Mouse (Mus musculus): Measurements from ENCODE around the gene Wnt6.

The Wnt6 gene

DNA sequence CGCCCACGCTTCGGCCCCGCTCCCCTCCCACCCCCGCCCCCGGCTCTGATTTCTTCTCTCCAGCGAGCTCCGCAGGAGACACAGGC lies at the start of gene Wnt6:
TSS of gene Wnt6 (plus strand) at position 48 of the 86 bp plus-strand sequence.
- DNase-seq (ENCODE audit: low spot score in 2 of 2) = no peak

DNA sequence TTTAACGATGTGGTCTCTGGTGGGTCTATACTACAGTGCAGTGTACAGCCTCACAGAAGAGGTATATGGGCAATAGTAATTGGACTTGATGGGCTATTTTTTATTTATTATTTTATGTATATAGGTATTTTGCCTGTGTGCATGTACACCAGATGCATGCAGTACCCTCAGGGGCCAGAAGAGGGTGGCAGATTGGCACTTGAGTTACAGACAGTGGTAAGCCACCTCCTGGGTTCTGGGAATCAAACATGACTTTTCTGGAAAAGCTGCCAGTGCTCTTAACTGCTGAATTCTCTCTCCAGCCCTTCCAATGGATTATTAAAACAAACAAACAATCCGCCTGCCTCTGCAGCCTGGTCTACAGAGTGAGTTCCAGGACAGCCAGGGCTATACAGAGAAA lies 47.9 kb upstream of the Wnt6 start:
- DNase-seq (ENCODE audit: low spot score in 2 of 2) = no peak

DNA sequence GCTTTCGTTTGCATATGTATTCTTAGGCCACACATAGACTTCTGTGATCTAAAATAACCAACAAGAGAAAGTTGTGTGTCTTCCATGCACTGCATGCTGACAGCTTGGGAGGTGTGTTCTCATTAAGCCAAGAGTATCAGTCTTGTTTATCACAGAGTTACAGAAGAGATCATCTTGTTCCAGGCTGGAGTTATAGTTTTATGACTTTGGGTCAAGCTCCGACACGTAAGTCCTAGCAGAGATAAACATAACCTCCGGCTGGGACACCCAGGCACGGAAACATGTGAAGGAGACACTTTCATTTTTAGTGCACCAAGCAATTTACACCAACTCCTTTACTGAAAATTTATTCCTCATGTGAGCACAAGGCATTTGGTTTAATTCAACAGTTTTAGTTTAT lies 45.6 kb upstream of the Wnt6 start:
- DNase-seq (ENCODE audit: low spot score in 2 of 2) = no peak

DNA sequence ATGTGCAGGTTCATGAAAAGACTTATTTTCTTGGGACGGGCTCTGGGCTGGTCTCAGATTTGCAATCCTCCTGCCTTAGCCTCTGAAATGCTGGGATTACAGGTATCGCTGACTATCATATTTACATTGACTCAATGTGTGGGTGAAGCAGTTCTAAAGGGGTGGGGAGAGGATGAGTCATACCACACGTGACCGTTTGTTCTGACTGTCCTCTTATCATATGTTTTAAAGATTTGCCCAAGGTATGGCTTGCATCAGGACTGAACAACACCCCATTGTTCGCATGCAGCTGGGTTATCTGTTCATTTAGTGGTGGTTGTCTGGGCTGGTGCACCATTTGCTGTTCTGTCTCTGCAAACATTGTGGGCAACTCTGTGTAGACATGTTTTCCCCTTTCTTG lies 45.0 kb upstream of the Wnt6 start:
- no peak for DNase-seq (ENCODE audit: low spot score in 2 of 2)

DNA sequence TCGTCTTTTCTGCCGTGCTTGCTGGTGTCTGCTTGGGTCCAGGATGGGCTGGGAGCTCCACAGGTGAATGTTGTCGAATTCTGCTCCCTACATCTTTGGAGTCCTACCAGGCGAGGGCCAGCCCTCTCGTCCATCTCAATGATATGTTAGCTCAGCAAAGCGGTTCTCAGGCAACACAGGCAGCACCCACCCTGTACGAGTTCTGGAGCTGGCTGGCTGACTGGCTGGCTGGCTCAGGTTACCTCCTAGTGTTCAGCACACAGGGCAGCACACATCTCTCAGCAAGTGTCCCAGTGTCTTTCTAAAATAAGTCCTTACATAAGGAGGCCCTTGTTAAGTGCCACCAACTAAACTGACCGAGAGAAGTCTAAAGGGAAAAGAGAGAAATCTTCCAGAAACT lies 43.2 kb upstream of the Wnt6 start:
- no peak for DNase-seq (ENCODE audit: low spot score in 2 of 2)

DNA sequence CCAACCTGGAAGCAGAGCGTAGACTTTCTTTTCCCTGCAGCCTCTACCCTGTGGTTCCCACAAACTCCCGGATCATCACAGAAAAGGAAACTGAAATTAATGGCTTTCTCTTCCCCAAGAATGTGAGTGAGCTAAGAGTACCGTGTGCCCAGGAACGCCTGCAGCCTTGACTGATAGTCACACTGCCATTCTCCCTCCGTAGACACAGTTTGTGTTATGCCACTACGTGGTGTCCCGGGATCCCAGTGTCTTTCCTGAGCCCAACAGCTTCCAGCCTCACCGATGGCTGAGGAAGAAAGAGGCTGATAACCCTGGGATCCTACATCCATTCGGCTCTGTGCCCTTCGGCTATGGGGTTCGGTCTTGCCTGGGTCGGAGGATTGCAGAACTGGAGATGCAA lies 34.7 kb upstream of the Wnt6 start:
- DNase-seq (ENCODE audit: low spot score in 2 of 2) = no peak

DNA sequence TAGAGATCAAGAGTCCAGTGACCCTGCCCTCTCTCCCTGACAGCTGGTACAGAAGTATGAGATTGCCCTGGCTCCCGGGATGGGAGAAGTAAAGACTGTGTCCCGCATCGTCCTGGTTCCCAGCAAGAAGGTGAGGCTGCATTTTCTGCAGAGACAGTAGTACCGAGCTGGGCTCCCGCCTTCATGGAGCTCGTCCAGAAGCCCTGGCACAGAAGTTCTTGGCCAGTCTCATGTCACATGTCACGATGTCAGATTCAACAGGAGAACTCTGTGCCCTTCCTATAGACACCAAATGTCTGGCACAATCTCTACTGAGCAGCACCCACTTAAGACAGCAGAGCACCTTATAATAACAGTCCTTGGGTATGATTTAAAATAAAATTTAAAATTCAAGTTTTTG lies 34.2 kb upstream of the Wnt6 start:
- DNase-seq (ENCODE audit: low spot score in 2 of 2) = no peak

DNA sequence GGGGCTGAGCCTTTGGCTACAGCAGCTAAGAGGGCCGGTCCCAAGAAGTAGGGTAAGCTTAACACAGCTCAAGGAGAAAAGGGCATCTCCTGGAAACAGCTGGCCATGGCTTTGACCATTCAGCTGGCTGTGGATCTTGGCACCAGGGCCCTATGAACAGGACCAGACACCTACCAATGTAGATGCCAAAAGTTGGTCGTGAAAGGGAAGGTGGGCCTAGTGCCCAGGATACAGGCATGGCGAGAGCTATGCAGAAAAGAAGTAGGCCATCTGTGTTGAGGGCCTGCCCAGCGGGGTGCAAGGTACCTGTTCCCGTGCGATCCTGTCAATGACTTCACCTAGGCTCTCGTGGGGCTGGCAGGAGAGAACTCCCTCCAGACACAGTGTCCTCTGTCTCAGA lies 30.8 kb upstream of the Wnt6 start:
- DNase-seq (ENCODE audit: low spot score in 2 of 2) = no peak

DNA sequence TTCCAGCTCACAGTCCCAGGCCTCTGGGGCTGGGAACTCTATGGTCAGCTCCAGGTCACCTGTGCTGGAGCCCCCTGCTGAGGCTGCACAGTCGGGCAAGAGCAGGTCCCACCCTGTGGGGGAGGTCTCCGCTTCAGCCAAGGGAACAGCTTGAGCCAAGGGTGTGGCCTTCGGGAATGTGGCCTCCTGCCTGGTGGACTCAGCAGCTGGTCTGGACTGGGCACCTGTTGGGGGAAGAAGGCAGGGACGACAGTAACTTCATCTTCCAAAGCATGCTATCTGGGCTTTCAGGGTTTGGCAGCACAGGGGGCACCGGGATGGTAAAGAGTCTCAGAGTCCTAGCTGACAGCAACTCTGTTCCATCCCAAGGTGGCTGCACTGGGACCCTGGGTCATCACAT lies 24.4 kb upstream of the Wnt6 start:
- no peak for DNase-seq (ENCODE audit: low spot score in 2 of 2)

DNA sequence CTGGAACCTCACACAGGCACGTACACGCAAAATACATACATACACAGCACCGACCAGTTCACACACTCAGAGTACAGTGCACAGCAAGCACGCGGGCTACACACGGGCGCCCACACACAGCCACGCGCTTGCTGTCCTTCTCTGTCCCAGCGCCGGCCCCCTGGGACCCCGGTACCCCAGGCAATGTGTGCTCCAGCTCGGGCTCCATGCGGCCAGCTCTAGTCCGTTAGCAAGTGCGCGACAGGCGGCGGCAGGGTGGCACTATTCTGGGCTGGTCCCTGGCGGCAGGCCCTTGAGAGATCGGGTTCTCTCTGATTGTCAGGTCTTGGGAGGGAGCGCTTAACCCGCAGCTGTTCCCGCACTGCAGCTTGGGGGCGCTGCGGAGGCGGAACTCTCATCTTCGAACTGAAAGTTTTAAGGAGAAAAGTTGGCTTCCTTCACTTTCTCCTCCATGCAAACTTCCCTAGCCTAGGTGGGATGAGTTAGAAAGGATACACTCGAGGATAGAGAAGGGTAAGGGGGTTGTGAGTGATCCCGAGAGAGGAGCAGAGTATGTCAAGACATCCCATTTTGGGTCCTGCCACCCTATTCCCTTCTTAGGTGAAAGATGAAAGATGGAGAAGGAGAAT lies 22.9 kb upstream of the Wnt6 start, which contains the start of gene Prkag3:
TSS of gene Prkag3 (minus strand) at position 579 of the 629 bp plus-strand sequence.
- DNase-seq (ENCODE audit: low spot score in 2 of 2) = peak; percentile 26 to 38

DNA sequence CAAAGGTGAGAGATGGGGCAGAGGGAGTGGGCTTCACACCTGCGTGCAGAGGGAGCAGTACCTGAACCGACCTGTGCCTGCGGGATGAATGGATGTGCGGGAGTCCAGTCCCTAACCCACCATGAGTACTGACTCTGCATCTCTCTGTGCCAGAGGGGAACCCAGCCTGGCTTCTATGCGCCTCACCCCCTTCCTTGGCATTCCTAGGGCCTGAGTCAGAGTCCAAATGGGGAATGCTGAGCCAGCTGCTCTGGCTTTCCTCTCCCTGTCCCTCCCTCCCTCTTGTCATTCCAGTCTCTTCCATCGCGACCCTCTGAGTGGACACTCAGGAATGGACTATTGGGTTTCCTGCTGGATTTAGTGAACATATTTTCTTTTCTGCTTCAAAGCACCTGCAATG lies 22.4 kb upstream of the Wnt6 start:
- no peak for DNase-seq (ENCODE audit: low spot score in 2 of 2)

DNA sequence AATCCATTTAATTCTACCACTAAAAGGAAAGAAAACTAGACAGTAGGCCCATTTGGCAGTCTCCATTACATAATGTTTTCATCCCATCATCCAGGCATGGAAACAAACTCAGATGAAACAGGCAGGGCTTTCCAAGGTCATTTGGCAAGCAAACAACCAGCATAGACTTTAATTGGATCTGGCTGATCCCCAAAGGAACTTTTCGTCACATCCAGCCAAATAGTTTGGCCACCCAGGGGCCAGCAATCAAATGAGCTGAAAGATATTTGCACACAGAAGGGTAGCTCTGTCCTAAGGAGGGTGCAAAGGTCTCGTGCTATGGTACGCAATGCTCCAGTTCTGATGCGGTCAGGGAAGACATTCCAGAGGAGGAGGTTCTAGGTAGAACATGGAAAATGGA lies 21.0 kb upstream of the Wnt6 start:
- DNase-seq (ENCODE audit: low spot score in 2 of 2) = peak in 1 of 2 experiments; percentile 39

DNA sequence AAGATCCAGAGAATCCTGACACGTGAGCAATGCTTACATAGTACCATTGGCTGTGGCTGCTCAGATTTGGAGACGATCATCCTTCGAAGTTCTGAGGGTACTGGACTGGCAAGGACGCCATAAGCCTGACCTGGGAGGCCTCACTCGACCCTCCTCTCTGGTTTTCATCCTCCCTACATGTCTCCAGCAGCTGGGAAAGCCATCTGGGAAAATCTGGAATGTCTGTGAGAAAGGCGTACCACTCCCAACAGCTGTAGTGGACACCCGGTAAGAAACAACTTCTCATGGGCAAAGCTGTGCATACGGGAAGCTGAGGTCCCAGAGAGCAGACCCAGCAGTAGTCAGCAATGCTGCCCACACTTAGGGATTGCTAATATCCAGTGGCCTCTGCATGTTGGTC lies 19.5 kb upstream of the Wnt6 start:
- no peak for DNase-seq (ENCODE audit: low spot score in 2 of 2)

DNA sequence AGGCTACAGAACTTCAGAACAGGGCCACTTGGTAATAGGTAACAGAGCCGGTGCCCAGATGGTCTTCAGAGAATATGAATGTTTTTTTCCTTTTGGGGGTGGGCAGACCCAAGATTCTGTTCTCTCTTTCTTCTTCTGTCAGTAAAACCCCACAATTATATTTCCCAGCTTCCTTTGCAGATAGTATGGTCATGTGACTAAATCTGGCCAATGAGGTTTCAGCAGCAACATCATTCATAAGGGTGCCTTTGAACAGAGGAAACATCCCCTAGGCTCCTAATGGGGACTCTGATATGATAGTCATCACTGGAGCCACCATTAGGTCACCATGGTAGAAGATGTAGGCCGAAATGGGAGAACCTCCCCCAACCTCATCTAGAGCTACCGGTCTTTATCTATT lies 18.9 kb upstream of the Wnt6 start:
- no peak for DNase-seq (ENCODE audit: low spot score in 2 of 2)

DNA sequence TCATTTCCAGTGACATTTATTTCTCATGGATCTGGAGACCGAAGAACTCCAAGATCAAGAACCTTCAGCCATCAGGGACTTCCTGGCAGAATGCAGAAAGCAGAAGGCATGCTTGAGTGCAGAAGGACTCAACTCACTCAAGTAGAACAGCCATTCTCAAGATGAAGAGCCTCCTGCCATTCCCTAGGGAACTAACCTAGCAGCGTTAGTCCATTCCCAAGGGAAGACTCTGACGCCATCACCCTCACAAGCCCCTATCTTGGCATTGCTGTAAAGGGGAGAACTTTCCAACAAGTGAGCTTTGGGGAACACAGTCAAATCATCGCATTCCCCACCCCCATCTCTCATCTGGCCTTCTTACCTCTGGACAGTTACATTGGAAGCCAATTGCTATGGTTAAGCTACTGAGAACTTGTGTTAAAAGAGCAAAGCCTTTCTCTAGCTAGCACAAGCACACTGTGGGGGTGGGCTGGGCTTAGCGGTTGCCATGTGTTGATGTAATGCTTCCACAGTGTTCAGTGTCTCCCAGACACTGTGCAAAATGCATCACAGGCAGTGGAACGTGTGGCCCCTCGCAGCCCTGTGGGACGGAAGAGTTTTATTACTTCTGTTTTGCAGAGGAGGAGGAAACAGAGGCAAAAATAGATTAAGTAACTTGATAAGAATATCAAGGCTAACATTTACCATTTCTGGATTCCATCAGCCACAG lies 18.3 kb upstream of the Wnt6 start:
- no peak for DNase-seq (ENCODE audit: low spot score in 2 of 2)

DNA sequence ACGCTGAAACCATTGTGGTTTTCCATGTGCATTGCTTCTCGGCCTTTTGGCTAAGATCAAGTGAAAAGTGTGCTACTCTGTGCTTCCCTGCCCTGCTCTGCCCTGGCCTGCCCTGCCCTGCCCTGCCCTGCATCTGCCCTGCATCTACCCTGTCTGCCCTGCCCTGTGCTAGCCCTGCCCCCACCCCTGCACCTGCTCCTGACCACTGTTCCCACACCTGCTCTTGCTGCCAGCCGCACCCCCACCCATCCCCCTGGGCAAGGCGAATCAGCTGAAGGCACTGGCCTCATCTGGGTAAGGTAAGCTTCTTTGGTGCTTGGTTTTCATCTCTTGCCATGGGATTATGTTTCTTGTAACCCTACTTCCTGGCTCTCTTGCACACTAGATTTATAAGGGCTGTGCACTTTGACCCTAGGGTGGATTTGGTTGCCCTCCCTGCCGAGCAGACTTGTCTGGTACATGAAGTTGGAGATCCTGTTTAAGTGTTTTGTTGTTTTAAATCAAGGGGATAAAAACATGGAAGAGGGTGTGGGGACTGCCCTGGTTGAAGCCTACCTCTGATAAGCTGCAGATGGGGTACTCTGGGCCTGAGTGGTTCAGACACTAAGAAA lies 17.4 kb upstream of the Wnt6 start:
- DNase-seq (ENCODE audit: low spot score in 2 of 2) = no peak

DNA sequence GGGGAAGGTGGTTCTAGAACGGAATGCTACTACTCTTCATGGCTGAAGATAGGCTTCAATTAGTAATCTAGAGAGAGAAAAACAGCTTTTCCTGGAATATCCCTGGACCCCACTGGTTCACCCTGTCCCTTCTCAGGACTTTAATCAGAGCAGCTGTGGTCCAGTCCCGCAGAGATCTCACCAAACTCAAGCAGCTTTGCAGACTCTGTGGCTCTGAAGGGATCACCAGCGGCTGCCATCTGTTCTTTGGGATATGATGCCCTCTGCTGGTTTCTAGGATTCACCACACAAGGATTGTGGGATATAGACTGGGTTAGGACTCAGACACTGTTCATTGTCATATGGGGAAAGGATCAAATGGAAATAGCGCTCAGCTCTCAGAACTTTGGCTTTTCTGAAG lies 11.9 kb upstream of the Wnt6 start:
- peak in 1 of 2 experiments; percentile 63 for DNase-seq (ENCODE audit: low spot score in 2 of 2)

DNA sequence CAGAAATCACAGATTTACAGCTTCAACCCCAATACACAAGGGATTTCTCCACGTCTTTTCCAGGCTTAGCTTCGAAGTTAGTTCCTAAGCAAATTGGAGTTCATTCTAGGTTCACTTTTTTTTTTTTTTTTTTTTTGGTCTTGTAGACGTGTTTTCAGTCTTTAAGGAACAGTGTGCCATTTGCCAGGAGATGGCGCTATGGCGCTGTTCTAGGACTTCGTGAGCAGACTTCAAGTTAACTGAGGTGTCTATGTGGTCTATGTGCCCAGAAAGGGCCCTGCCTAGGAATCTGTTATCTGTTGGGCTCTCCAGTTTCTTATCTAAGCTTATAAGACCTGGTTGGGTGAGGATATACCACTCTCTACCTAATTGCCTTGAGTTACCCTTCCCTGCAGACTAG lies 8.6 kb upstream of the Wnt6 start:
- peak; percentile 71 to 81 for DNase-seq (ENCODE audit: low spot score in 2 of 2)

DNA sequence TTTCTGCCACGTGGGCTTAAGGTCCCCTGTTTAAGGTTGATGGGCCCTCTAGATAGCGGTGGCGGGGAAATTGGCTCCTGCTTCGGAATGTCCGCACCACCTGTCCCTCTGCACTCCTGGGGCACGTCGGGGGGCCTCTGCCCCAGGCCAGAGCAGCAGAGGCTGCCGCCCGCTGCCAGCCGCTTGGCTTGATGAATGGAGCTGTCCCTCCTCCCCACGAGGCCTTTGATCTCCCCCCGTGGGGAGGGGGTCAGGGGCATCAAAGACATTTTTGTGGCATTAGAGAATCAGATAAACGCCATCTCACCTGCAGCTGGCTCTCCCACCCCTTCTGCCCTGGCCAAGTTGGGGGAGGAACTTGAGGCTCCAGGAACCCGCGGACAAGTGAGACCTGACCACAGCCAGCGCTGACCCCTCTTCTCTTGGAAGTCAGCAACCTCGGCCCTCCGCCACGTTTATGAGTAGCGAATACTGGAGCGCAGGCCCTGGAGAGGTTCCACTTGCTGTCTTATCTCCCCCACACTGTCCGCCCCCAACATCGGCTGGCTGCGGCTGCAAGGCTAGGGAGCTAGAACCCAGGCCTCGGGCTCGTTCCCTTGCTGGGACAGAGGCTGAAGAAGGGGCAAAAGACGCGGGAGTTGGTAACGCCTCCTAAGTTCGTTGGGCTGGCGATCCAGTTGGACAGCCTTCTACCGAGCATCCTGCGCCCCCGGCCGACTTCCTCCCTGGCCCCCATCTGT lies 795 bp upstream of the Wnt6 start:
- no peak for DNase-seq (ENCODE audit: low spot score in 2 of 2)

DNA sequence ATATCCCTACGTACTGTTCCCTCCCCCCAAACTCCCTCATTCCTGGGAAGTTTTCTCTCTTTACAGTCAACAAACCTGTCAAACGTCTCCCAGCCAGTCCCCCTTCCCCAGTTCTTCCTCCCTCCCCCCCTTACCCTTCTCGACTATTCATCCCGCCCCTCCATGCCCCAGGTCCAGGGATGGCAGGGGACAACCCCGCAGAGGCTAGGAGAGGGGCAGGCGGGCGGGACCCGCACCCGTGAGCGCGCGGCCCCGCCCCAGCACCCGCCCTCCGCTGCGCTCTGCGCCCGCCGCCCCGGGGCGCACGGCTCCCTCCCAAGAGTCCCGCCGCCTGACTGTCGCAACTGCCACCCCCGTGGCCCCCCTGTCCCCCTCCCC lies 236 bp upstream of the Wnt6 start:
- DNase-seq (ENCODE audit: low spot score in 2 of 2) = no peak

DNA sequence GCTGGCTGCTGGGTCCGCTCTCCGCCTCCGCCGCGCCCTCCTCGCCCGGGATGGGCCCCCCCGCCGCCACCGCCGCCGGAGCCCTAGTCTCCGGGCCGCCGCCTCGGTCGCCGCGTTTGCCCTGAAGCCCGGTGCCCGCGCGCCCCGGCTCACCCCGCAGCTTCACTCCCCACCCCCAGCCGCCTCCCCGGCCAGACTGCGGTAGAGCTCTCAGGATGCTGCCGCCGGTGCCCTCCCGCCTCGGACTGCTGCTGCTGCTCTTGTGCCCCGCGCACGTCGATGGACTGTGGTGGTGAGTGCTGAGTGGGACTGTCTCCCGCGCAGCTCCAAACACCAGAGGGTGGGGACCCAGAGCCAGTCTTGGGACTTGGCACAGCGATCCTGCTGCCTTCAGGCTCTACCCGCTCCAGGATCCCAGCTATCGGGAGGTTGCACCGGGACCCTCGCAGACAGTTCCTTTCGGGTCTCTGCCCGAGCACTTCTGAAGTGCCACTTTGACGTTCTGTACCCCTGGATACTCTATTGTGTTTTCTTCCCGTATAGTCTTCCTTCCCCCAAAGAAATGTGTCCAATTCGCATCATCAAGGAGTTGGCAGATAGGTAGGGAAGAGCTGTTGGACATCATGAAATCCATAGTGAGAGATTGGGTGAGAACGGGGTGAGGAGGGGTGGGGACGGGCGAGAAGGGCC lies 384 bp downstream of the Wnt6 start:
- DNase-seq (ENCODE audit: low spot score in 2 of 2) = no peak

DNA sequence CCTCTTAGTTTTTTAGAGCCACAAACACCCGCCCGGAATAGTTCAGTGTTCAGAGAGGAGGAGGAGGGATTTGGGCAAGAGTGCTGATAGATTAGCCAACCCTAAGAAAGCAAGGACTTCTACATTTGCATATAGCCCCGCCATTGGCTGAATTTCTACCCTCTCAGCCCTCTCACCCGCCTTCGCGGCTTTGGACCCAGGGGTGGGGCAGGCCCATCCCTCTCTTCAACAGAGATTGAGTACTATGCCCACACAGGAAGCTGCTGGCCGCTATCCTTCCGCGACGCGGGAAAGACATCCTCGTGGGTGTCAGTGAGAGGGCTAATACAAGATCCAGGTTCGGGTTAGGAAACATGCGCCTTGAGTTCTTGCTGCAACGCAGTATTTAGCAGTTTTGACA lies 1.4 kb downstream of the Wnt6 start:
- DNase-seq (ENCODE audit: low spot score in 2 of 2) = peak in 1 of 2 experiments; percentile 53

DNA sequence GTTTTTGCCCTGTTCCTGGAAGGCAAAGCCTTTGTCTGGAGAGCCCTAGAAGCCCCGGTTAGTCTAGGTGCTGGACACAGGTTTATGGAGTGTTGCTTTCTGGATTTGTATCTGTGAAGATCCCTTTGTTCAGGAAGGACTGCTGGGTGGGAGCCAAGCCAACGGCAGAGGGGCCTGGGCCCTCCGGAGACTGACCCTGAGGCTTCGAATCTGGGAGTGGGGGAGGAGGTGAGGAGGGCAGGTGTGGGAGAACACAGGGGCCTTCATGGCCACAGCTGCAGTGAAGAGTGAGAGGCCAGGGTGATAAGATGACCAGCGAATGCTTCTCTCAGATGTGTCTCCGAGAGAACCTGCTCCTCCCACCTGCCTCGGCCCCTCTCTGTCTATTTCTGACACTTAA lies 2.4 kb downstream of the Wnt6 start:
- DNase-seq (ENCODE audit: low spot score in 2 of 2) = no peak

All from frontal cortex, postnatal 36 days (tissue).